Mouse (Mus musculus): ENCODE results near the gene Klf1.
A peak's percentile ranks its signal among the peaks of the same experiment; 100 is the strongest.

Klf1 gene

DNA sequence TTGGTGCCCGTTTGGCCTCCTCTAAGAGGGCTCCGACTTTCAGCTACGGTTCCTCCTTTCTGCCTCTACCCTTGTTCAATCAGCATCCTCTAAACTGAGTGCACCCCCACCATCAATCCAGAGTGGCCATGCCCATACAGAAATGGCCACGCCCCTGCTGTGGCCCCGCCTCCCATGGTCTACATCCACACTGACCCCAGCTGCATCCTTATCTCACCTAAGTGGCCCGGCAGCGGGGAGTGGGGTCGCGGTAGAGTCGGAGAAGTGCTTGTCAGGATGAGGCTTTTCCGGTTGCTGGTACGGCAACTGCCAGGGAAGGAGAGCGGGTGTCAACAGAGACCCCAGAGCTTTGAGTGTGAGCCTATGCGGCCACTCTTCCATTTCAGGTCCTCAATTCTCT lies 33.8 kb downstream of the Klf1 start:
- DNase-seq (ENCODE audit: low spot score), result no peak

DNA sequence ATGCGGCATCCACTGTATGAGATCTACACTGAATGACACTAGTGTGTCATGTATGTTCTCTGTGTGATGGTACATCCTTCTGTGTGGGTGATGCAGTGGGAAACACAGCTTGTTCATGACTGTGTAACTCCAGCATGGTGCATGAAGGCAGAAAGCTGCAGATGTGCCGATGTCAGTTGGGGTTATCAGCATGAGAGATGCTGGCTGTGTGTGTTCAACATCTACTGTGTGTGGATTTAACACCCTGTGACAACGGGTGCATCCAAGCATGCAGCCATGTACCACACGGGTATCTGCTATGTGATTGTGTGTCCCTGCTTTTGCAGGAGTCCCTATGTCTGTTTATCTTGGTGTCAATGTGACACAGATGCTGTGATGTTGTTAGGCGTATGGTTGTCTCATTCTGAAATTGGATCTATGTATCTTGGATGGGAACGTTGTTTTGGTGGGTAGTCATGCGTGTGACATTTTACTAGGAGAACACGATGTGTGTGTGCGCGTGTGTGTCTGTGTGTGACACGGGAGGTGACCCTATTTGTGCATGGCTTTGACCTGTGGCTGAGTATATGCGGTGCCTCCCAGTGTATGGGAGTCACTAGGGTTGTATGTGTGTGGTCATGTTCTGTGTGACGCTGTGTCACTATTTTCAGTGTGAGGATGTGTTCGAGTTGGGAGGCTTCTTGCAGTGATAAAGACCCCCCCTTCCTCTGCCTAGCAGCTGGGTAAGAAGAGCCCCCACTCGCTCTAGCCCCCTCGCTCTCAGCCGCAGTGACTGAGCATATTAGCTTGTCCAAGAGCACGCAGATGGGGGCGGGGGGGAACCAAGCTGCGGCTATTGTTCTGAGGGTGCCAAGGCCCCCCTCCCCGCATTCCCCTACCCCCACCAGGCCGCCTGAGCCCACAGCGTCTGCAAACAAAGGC lies 34.6 kb downstream of the Klf1 start:
- DNase-seq (ENCODE audit: low spot score), result no peak

DNA sequence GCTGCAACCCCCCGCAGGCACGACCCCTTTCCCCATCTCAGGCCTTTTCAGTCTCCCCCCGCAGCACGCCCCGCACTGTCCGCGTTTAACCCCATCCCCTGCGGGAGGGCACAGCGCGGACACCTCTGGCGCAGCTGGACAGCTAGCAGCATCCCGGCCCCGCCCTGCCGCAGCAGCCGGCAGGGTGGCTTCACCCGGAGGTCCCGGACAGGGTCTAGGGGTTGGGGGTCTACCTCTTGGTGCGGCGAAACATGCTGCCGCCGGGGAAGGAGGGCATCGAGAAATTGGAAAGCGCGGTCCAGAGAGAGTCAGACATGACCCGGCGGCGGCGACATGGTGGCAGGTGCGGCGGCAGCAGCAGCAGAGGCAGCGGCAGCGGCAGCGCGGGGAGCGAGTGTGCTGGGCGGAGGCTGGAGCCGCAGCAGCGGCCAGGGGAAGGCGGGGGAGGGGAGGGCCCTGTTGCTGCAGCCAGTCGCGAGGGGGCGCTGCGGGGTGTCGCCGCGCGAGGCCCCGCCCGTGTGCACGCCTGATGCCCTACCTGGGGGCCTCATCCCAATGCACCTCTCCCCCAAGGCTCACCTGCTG lies 35.3 kb downstream of the Klf1 start, which contains the start of gene Mast1:
Gene Mast1, minus strand, starts transcription at position 398 of the 585 bp plus-strand sequence.
- DNase-seq (ENCODE audit: low spot score), result peak; percentile 89

DNA sequence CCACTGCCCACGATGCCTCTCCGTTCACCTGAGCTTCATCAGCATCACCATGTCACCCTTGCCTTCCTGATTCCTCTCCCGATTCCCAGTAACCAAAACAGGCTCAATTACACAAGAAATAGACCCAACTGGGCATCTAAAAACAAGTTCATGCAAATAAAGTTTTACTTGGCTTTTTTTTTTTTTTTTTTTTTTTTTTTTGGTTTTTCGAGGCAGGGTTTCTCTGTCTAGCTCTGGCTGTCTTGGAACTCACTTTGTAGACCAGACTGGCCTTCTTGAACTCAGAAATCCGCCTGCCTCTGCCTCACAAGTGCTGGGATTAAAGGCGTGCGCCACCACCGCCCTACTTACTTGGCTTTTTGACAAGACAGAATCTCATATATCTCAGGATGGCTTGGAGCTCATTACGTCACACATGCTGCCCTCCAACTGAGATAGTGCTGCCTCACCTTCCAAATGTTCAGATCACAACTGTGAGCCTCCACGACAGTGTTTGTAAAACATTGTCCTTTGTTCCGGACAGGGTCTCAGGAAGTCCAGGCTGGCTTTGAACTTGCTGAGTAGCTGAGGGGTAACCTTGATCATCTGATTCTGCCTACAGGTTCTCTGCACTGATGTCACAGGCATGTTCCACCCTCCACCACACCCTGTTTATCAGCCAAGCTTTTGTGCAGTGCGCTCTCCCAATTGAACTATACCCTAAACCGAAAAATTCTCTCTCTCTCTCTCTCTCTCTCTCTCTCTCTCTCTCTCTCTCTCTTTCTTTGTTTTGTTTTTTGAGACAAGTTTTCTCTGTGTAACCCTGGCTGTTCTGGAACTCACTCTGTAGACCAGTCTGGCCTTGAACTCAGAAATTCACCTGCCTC lies 36.1 kb downstream of the Klf1 start:
- no peak for DNase-seq (ENCODE audit: low spot score)

DNA sequence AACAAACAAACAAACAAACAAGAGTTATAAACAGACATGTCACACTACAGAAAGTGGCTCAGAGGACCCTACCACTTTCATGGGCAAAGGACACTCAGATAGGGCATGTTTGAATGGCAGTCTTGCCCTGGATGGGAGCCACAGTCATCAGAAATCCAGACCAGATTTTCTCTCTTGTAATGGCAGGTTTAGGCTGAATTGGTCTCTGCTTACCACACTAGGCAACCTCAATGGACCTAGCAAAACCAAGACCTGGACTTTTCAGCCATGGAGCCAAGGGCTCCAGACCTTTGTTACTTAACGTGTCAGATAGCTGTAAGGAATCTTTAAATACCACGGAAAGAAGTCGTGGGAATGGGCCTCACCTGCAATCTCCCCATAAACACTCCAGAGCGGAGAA lies 42.0 kb downstream of the Klf1 start:
- DNase-seq (ENCODE audit: low spot score), result peak; percentile 79

DNA sequence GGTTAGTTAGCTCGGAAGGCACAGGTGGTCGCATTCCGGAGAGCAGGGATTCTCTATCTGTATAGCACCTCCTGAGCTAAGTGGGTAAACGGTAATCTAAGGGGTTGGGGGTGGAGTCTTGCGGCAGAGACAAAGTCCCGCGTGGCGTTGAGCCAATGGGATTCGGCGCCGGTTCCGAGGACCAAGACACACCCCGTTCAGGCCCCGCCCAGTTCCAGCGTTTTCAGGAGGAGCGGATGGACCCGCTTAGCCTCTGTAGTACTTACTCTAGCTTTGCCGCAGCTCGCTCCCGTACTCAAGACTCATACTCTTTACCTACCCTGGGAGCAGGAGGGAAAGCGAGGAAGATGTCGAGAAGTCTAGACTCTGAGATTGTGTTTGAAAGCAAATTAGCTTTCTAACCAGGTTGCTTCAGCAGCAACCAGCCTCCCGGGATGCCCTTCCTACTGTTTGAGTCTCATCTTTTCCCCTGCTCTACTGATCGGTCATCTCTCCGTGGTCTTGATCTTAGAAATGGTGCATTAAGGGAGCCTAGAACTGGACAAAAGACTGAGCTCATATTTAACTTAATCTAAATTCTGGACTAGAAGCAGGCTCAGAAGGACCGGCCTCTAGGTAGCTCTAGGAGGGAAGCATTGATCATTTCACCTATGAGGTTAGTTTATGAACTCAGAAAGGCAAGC lies 42.9 kb downstream of the Klf1 start:
- peak; percentile 94 for DNase-seq (ENCODE audit: low spot score)

DNA sequence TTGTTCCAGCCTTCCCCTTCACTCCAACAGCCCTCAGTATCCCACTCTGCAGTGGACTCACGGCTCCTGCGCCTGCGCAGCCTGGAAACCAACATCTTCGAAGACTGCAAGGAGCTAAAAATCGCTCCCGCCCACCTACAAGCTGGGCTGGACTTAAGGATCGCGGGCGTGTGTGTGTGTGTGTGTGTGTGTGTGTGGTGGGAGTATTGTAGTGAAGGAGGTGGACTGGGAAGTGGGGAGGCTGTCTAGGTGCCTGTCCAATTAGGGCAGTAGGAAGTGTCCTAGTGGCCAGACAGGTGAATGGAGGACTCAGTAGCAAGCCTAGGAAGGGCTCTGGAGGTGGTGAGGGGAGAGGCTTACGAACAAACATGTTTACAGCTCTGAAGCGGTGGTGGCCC lies 43.5 kb downstream of the Klf1 start:
- peak; percentile 87 for DNase-seq (ENCODE audit: low spot score)

DNA sequence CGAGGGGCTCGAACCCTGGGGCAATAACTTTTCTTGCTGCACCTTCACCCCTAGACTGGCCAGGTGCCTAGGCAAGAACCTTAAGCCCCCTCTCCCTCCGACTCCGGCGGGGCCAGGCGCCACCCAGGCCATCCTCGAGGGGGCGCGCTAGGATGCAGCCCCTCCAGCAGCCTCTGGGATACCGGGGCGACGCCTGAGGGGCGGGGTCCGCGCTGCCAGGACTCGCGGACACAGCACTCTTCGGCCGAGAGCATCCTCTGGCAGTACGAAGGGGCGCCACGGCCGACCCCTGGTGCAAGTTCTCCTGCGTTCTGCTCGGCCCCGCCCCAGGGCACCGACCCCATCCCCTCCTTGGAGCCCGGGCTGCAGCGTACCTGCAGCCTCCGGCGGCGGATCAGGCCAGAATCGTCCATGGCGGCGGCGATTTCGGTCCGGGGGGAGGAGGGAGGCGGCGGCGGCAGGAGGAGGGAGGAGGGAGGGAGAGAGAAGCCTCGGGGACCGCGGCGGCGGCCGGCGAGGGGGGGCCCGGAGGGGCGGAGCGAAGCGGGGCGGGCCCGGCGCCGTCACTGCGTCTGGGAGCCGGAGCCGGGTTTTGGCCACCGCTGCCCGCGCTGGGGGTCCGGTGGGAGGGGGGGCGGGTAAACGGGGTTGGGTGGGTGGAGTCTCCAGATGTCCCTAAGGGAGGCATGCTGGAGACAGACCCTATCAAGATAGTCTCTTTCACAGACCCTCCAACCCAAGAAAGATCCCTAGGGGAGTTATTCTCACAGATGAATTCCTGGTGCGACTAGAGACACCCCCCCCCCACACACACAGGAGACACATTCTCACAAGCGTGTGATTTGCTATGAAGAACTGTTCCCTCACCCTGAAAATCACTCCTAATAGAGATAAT lies 44.2 kb downstream of the Klf1 start:
- DNase-seq (ENCODE audit: low spot score), result peak; percentile 90

DNA sequence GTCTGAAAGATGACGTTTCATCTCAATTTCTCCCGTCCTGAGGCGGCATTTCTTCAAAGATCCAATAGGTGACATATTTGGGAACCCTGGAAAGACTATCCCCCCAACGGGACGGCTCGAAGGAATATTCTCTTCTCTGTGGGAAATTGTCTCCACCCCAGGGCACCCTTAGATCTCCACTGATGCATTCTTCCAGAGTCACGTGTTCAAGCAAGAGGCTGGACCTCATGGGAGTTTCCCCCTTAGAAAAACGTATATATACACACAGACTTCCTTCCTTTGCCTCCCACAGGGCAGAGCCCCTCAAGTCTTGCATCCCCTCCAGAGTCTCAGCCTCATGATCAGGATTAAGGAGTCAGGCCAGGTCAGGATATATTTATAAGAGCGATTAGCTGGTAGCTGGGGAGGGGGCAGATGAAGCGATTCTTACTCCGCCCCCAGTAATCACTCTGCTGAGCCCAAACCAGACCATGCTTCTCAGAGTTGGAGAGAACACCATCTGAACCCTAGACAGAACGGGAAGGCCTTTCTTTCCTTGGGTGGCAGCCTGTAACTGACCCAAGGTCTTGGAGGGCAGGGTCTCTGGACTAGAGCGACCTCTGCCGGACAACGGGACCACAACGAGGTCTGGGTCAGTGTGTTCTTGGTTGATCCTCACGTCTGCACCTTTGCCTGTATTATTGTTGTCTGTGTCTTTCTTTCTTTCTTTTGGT lies 45.0 kb downstream of the Klf1 start, which contains the start of gene Rtbdn:
Gene Rtbdn, plus strand, starts transcription at position 464 of the 713 bp plus-strand sequence.
- peak; percentile 86 for DNase-seq (ENCODE audit: low spot score)

DNA sequence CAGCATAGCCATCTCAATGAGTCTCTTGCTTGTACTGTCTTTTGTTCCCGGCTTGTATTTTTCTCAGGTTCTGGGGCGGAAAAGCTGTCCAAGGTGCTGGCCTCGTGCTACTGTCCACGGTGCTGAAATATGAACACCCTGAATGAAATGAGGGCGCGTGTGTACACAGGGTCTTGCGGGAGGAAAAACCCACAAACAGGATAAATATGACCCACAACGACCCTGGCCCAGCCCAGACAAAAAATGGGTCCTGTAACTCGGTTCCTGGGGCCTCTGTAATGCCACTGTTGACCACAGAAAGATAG lies 45.5 kb downstream of the Klf1 start:
- no peak for DNase-seq (ENCODE audit: low spot score)

DNA sequence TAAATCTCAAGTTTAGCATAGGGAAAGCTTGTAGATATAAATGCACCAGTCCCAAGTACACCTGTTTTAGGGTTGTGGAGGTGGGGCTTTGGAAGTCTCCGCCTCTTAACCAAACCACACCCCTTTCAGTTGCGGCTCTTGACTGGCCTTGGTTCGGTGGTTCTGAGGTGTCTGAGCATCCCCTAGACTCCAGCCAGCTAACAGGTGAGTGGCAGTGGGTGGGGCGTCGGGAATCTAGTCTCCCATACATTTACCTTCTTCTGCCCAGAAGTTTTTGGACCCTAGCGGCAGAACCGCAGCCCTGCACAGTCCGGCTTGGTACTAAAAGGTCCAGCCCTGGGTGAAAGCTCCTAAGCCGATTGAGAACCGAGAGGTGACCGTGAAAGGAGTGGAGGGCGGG lies 48.0 kb downstream of the Klf1 start:
- no peak for DNase-seq (ENCODE audit: low spot score)

DNA sequence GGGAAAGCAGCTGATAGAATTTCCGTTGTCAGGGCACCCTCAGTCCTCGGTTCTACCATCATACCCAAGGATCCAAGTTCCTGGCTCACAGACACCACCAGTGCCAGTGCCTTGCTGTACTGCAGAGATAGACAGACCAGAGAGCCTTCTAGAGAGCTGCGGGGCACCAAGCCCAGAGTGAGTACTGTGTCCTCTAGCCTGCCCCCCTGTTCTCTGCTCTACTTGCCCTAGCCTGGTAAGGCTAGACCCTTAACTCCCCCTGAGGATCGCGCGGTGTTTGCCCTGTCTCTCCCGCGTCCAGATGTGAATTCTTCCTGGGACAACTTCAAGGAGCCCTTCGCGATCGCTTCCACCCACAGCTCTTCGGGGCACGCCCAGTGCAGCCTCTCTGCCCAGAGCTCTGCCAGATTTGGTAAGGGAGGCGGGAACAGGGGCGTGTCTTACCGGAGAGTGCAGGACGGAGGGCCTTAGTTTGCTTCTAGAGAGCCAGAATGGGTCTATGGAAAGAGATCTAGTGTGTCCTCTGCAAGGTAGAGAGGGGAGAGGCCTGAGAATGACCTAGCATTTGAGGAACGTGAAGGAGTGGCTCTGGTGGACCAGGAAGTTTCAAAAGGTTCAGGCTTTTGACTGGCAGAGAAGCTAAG lies 51.0 kb downstream of the Klf1 start:
- peak; percentile 78 for DNase-seq (ENCODE audit: low spot score)
